Mouse (Mus musculus) liver, postnatal 0 days (tissue): ENCODE measurements around the gene Ipo8. TPM values are rescaled to one million over a fixed set of nuclear protein-coding genes. Genes with fewer than 3 reads are reported as not detected.
A peak's percentile ranks its signal among the peaks of the same experiment; 100 is the strongest.

Source experiments
- ATAC-seq: fragments of 200-750 bp; cut with Nextera tagmentation; 2 replicates; pipeline ENCODE4 v1.8.0; 2017; ENCODE audit warnings: mild to moderate bottlenecking, moderate library complexity
- DNase-seq: peaks from one replicate; pipeline ENCODE4 v3.0.0-alpha.2; 2016
- H3K27ac ChIP-seq: fragments of 300-500 bp; sonication (generic); 2 replicates; pipeline ENCODE4 v1.5.1; 2014; ENCODE audit warnings: antibody characterized with exemption, moderate library complexity, mild to moderate bottlenecking, low read depth
- H3K27me3 ChIP-seq: fragments of 300-500 bp; sonication (generic); 2 replicates; pipeline ENCODE4 v1.6.1; 2014; ENCODE audit warnings: low read length, control low read depth, mixed read lengths; ENCODE audit not compliant: insufficient read depth
- H3K36me3 ChIP-seq: fragments of 300-500 bp; sonication (generic); replicated peaks from 2 replicates; pipeline ENCODE4 v1.6.1; 2014; ENCODE audit warnings: mild to moderate bottlenecking, control low read depth, low read length, moderate library complexity, mixed read lengths; ENCODE audit not compliant: insufficient read depth
- H3K4me1 ChIP-seq: fragments of 300-500 bp; sonication (generic); 2 replicates; pipeline ENCODE4 v1.6.1; 2014; ENCODE audit warnings: antibody characterized with exemption, mild to moderate bottlenecking, control low read depth; ENCODE audit not compliant: insufficient read depth
- H3K4me2 ChIP-seq: fragments of 300-500 bp; sonication (generic); 2 replicates; pipeline ENCODE4 v1.6.1; 2014; ENCODE audit warnings: low read depth, mild to moderate bottlenecking, low read length, moderate library complexity, mixed read lengths
- H3K4me3 ChIP-seq: fragments of 300-500 bp; sonication (generic); 2 replicates; pipeline ENCODE4 v1.5.1; 2014; ENCODE audit warnings: low read depth, low read length
- H3K9ac ChIP-seq: fragments of 300-500 bp; sonication (generic); replicated peaks from 2 replicates; pipeline ENCODE4 v1.6.1; 2014; ENCODE audit warnings: mild to moderate bottlenecking, moderate library complexity
- H3K9me3 ChIP-seq: fragments of 300-500 bp; sonication (generic); 2 replicates; pipeline ENCODE4 v1.6.1; 2016; ENCODE audit warnings: mild to moderate bottlenecking, control low read depth, low read length, mixed read lengths
- CTCF ChIP-seq: sonication (generic); IDR thresholded peaks from 2 replicates; pipeline ENCODE4 v1.5.1; 2016; ENCODE audit warnings: antibody characterized with exemption, low read depth
- EP300 ChIP-seq: IDR thresholded peaks from 2 replicates; pipeline ENCODE4 v1.6.1; 2016; ENCODE audit warnings: antibody characterized with exemption, low read depth, mild to moderate bottlenecking
- WGBS: fragments of 180-500 bp; shearing (Covaris S2); extraction: QIAGEN DNeasy Blood & Tissue Kit; methylation state at CpG from one replicate; pipeline ENCODE4 v1.1.7; 2014; ENCODE audit not compliant: insufficient replicate concordance; 5-methylcytosine and 5-hydroxymethylcytosine counted together
- polyA plus RNA-seq: library from polyadenylated mRNA; unstranded; fragments of >200 nt; fragmentation: Nextera tagmentation; extraction: Ambion mirVana; gene quantifications from 2 replicates; pipeline ENCODE4 v1.2.1, GENCODE M21; 2015

Ipo8 gene
- polyA plus RNA-seq, 1 experiment from 2014 or later, result 7.4 TPM

DNA sequence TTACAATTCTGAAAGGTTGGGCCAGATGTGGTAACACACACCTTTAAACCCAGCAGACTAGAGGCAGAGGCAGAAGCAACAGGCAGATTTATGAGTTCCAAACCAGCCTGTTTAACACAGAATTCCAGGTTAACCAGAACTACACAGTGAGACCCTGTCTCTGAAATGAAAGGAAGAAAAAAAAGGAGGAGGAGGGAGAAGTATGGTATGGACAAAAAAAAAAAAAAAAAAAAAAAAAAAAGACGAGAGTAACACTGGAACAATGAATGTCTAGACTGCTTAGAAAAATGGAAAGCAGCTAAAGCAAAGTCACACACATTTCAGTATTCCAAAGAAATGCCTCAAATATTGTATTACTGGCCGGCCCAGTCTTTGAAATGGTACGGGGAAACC lies 916 bp downstream of the Ipo8 start:
- no peak for DNase-seq

DNA sequence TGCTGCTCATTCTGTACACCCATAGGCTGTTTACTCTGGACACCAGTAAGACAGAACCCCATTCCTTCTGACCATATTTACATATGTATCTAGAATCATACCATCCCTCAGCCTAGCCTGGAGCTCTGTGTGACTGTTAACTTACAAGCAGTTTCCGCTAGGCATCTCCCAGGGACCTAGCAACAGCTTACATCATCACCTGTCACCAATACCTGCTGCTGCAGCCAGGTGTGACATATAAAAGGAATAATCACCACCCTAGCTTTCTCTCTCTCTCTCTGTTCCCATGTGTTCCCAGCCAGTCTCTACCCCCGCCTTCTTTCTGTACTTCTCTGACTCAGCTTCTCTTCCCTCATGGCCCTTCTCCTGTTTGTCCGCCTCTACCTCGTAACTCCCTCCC lies 5.1 kb downstream of the Ipo8 start:
- TF ChIP-seq CTCF (no peak), EP300 (no peak)
- Histone ChIP-seq H3K36me3 (peaks cover 12% of the 10 kb centered on the region; the same call in 1 of the 2 replicates), H3K4me2 (no peak overlapping the region), H3K4me3 (no peak overlapping the region), H3K27me3 (no peaks in the 10 kb centered on the region), H3K27ac (no peak overlapping the region), H3K9me3 (no peaks in the 10 kb centered on the region), H3K9ac (no peak overlapping the region), H3K4me1 (peaks cover 8% of the 10 kb centered on the region)
- DNase-seq (no peak), ATAC-seq (no peak)
- WGBS, result 86% methylated on average over 4 of the region's 4 CpGs

More for the DNA sequence above, 916 bp downstream of the Ipo8 start:
- Histone ChIP-seq H3K27ac (no peak overlapping the region), H3K9me3 (no peaks in the 10 kb centered on the region), H3K9ac (peak overlapping the region; percentile 66), H3K4me2 (peak overlapping the region; percentile 90), H3K4me3 (peak overlapping the region; percentile 75), H3K36me3 (no peaks in the 10 kb centered on the region), H3K4me1 (peaks cover 8% of the 10 kb centered on the region), H3K27me3 (no peaks in the 10 kb centered on the region)
- no peak for TF ChIP-seq CTCF
- no peak for TF ChIP-seq EP300
- ATAC-seq, result no peak
- WGBS, result 7% methylated on average over 3 of the region's 3 CpGs

DNA sequence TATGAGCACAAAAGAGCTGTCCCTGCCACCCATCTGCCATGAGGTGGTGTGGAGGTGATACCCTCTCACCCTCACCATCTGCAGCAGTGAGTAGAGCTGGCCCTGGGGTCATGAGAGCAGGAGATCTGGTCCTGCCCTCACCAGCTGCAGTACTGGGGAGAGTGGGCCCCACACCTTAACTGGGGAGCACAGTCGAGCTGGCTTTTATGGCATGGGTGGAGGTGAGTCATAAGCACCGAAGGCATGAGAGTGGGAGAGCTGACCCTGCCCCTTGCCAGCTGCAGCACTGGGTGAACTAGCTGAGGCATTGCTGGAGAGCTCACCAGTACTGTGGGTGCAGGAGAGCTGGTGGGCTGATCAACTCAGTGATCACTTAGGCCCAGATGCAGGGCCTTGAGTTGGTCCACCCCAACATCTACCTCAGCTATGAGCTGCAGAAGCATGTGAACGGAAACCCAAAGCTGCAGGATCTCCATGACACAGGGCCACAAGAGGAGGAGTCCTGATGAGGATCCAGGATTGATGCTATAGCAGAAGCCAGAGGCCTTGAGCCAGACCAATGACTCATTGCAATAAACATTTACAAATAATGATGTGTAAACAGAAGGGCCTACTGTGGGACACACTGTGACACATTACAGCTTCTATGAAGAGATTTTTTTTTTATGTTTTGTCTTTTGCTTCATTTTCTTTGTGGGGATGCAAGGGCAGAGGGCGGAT lies 12.5 kb downstream of the Ipo8 start:
- no peak for TF ChIP-seq EP300
- TF ChIP-seq CTCF, result no peak
- no peak overlapping the region for H3K27ac ChIP-seq
- no peak overlapping the region for H3K4me3 ChIP-seq
- H3K36me3 ChIP-seq, result peaks cover 35% of the 10 kb centered on the region
- H3K27me3 ChIP-seq, result no peaks in the 10 kb centered on the region
- DNase-seq, result no peak
- H3K4me1 ChIP-seq, result no peaks in the 10 kb centered on the region
- H3K9me3 ChIP-seq, result no peaks in the 10 kb centered on the region
- H3K9ac ChIP-seq, result no peak overlapping the region
- H3K4me2 ChIP-seq, result no peak overlapping the region
- no peak for ATAC-seq
- WGBS, result 78% methylated on average over 4 of the region's 4 CpGs

DNA sequence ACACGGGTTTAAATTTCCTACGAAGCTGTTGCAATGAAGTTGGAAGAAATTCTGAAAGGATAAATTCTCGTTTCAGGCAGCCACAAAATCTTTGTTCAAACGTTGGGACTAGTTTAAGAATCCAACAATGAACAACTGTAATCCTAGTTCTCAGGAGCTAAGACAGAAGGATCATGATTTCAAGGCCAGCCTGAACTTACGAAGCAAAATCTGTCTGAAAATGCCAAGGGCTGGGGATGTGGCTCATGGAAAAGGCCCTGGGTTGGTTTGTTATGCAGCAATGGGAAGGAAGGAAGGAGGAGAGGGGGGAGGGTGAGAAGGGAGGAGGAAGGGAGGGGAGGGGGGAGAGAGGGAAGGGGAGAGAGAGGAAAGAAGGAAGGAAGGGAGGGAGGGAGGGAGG lies 14.5 kb downstream of the Ipo8 start:
- Histone ChIP-seq H3K9me3 (no peaks in the 10 kb centered on the region), H3K36me3 (peaks cover 39% of the 10 kb centered on the region), H3K27ac (no peak overlapping the region), H3K4me1 (no peaks in the 10 kb centered on the region), H3K27me3 (no peaks in the 10 kb centered on the region), H3K4me2 (no peak overlapping the region), H3K9ac (no peak overlapping the region), H3K4me3 (no peak overlapping the region)
- 78% methylated on average over 5 of the region's 5 CpGs for WGBS
- DNase-seq (no peak), ATAC-seq (no peak)
- no peak for TF ChIP-seq CTCF
- no peak for TF ChIP-seq EP300

DNA sequence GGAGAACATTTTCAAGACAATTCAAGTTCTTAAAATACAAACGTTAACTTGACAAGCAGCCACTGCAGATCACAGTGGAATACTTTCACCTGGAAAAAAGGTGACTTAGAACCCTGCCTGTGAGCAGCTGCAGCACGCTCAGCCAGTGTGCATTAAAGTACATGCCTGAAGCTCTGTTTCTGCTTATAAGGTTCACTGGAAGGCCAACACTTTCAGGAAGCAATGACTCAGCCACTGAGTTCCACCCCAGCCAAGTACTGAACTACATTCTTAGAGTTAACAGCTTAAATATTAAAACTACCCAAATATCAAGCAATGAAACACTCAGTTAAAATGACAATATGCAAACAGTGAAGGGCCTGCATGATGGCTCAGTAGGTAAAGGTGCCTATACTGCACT lies 20.1 kb downstream of the Ipo8 start:
- peaks cover 42% of the 10 kb centered on the region for H3K36me3 ChIP-seq
- TF ChIP-seq EP300 (no peak), CTCF (no peak)
- DNase-seq (no peak), ATAC-seq (no peak)
- H3K9ac ChIP-seq, result no peak overlapping the region
- WGBS, result 80% methylated on average over 2 of the region's 2 CpGs
- H3K9me3 ChIP-seq, result no peaks in the 10 kb centered on the region
- no peaks in the 10 kb centered on the region for H3K4me1 ChIP-seq
- no peak overlapping the region for H3K27ac ChIP-seq
- H3K4me2 ChIP-seq, result no peak overlapping the region
- H3K4me3 ChIP-seq, result no peak overlapping the region
- no peaks in the 10 kb centered on the region for H3K27me3 ChIP-seq

DNA sequence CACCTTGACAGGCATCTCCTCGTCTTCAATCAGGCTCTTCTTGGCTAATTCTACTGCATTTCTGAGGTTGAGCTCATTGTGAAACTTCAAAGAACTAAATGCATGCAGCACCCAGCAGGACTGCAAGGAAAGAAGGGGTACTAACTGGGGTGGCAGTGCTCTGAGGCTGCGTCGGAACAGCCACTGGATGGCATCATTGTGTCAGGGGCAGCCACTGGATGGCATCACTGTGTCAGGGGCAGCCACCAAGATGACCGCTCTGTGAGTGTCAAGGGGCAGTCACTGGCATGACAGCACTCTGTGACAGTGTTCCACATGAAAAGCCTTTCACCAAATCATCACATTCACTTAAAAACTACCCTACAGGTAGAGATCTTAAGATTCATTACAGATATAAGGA lies 31.5 kb downstream of the Ipo8 start:
- Histone ChIP-seq H3K9me3 (no peaks in the 10 kb centered on the region), H3K4me3 (no peak overlapping the region), H3K27me3 (no peaks in the 10 kb centered on the region), H3K27ac (no peak overlapping the region), H3K9ac (no peak overlapping the region), H3K36me3 (peaks cover 34% of the 10 kb centered on the region), H3K4me1 (no peaks in the 10 kb centered on the region), H3K4me2 (no peak overlapping the region)
- no peak for DNase-seq
- 86% methylated on average over 4 of the region's 4 CpGs for WGBS
- TF ChIP-seq EP300 (no peak), CTCF (peak; percentile 29; the same call in 1 of the 2 replicates)
- ATAC-seq, result no peak

DNA sequence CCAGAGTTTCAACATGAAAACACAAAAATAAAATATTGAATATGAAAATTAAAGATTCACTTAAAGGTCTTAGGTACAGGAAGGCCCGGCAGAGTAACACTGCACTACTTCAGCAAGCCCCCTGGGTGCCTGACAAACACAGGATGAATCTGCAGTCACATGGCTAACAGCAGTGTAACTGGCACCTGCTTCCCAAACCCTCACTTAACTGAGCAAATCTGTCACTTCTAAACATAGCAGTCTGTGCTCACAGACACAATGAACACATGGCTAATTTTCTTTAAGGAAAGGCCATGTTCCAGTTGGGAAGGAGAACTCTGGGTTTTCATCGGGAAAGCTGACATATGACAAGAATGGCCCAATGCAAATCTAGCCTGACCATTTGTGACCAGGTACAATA lies 36.1 kb downstream of the Ipo8 start:
- no peak overlapping the region for H3K9ac ChIP-seq
- no peaks in the 10 kb centered on the region for H3K4me1 ChIP-seq
- 77% methylated on average over 2 of the region's 2 CpGs for WGBS
- no peak for TF ChIP-seq EP300
- TF ChIP-seq CTCF, result no peak
- H3K9me3 ChIP-seq, result no peaks in the 10 kb centered on the region
- no peak overlapping the region for H3K27ac ChIP-seq
- no peaks in the 10 kb centered on the region for H3K27me3 ChIP-seq
- DNase-seq (no peak), ATAC-seq (no peak)
- H3K36me3 ChIP-seq, result peaks cover 20% of the 10 kb centered on the region
- no peak overlapping the region for H3K4me2 ChIP-seq
- no peak overlapping the region for H3K4me3 ChIP-seq
